Mouse (Mus musculus) E14TG2a.4 (cell line): ENCODE data around the gene Lrrc4b.

ENCODE experiments used
- CTCF ChIP-seq: conservative IDR thresholded peaks from 2 replicates; pipeline ENCODE4 v1.5.1; 2014; ENCODE audit warnings: low read length
- POU5F1 ChIP-seq: IDR thresholded peaks from 2 replicates; pipeline ENCODE4 v1.6.1; 2014; ENCODE audit warnings: low read length, borderline replicate concordance

GRCm38 (mm10) chr7:44392341-44392740 lies 36.5 kb upstream of the Lrrc4b start:
- TF ChIP-seq CTCF: no peak
- no peak for TF ChIP-seq POU5F1
